Mouse (Mus musculus) heart, embryonic 15.5 days (tissue): ENCODE measurements at regions not wholly inside any gene's neighbourhood (a gene's known extent, or its start where the extent isn't known, plus 50 kb on each side); places are given as distances from the start of the nearest gene placed in this dataset.
"Not testable (repeated sequence)": the region's sequence is repeated elsewhere in the genome, so short reads cannot be mapped to it uniquely, and the experiment has no call there.

Experiments
- ATAC-seq: fragments of 200-750 bp; cut with Nextera tagmentation; replicated peaks from 2 replicates; pipeline ENCODE4 v1.8.0; 2017; ENCODE audit warnings: low read depth, moderate TSS enrichment; ENCODE audit not compliant: insufficient number of reproducible peaks, insufficient read depth, low FRiP score
- H3K27ac ChIP-seq: fragments of 300-500 bp; sonication (generic); 2 replicates; pipeline ENCODE4 v1.5.1; 2015; ENCODE audit warnings: mild to moderate bottlenecking, inconsistent platforms
- H3K27me3 ChIP-seq: fragments of 300-500 bp; sonication (generic); 2 replicates; pipeline ENCODE4 v1.6.1; 2015; ENCODE audit warnings: inconsistent platforms
- H3K36me3 ChIP-seq: fragments of 300-500 bp; sonication (generic); 2 replicates; pipeline ENCODE4 v1.6.1; 2015; ENCODE audit warnings: mild to moderate bottlenecking, inconsistent platforms
- H3K4me1 ChIP-seq: fragments of 300-500 bp; sonication (generic); replicated peaks from 2 replicates; pipeline ENCODE4 v1.6.1; 2015; ENCODE audit warnings: inconsistent platforms
- H3K4me2 ChIP-seq: fragments of 300-500 bp; sonication (generic); 2 replicates; pipeline ENCODE4 v1.6.1; 2015; ENCODE audit warnings: inconsistent platforms, mild to moderate bottlenecking, moderate library complexity
- H3K4me3 ChIP-seq: fragments of 300-500 bp; sonication (generic); 2 replicates; pipeline ENCODE4 v1.5.1; 2015; ENCODE audit warnings: mild to moderate bottlenecking, inconsistent platforms
- H3K9ac ChIP-seq: fragments of 300-500 bp; sonication (generic); 2 replicates; pipeline ENCODE4 v1.6.1; 2015; ENCODE audit warnings: mild to moderate bottlenecking, inconsistent platforms
- H3K9me3 ChIP-seq: fragments of 300-500 bp; sonication (generic); replicated peaks from 2 replicates; pipeline ENCODE4 v1.6.1; 2016; ENCODE audit warnings: inconsistent platforms
- WGBS: fragments of 180-500 bp; shearing (Covaris S2); methylation state at CpG from one replicate; pipeline ENCODE4 v1.1.7; 2015; ENCODE audit warnings: mixed read lengths; 5-methylcytosine and 5-hydroxymethylcytosine counted together

- H3K9ac ChIP-seq = no peak overlapping the region
- no peak overlapping the region for H3K4me2 ChIP-seq
- 76% methylated on average over 2 of the region's 2 CpGs for WGBS
These were observed 386.3 kb downstream of the Epm2a start for GRCm38 (mm10) chr10:11729536-11729935.

GRCm38 (mm10) chr10:11739574-11740368 is 396.6 kb downstream of the Epm2a start:
- WGBS = 71% methylated on average over 5 of the region's 5 CpGs
- Histone ChIP-seq H3K4me3 (no peak overlapping the region), H3K27me3 (no peaks in the 10 kb centered on the region), H3K9me3 (no peaks in the 10 kb centered on the region), H3K4me1 (no peaks in the 10 kb centered on the region), H3K36me3 (no peaks in the 10 kb centered on the region), H3K9ac (no peak overlapping the region), H3K27ac (no peak overlapping the region), H3K4me2 (no peak overlapping the region)
- ATAC-seq = no peak

More at GRCm38 (mm10) chr10:11729536-11729935, 386.3 kb downstream of the Epm2a start:
- H3K27ac ChIP-seq = no peak overlapping the region
- H3K4me3 ChIP-seq = no peak overlapping the region
- no peaks in the 10 kb centered on the region for H3K36me3 ChIP-seq
- no peaks in the 10 kb centered on the region for H3K4me1 ChIP-seq
- ATAC-seq = no peak
- no peaks in the 10 kb centered on the region for H3K27me3 ChIP-seq
- no peaks in the 10 kb centered on the region for H3K9me3 ChIP-seq

- Histone ChIP-seq H3K4me2 (no peak overlapping the region), H3K9ac (no peak overlapping the region), H3K9me3 (no peaks in the 10 kb centered on the region), H3K4me1 (no peaks in the 10 kb centered on the region), H3K4me3 (no peak overlapping the region), H3K36me3 (no peaks in the 10 kb centered on the region), H3K27me3 (no peaks in the 10 kb centered on the region), H3K27ac (no peak overlapping the region)
- 84% methylated on average over 4 of the region's 4 CpGs for WGBS
- no peak for ATAC-seq
These were observed 402.4 kb downstream of the Epm2a start for GRCm38 (mm10) chr10:11745587-11745986.

GRCm38 (mm10) chr10:11746959-11747358 is 403.8 kb downstream of the Epm2a start:
- ATAC-seq = no peak
- H3K27ac ChIP-seq = no peak overlapping the region

GRCm38 (mm10) chr10:11755105-11755730 is 412.0 kb downstream of the Epm2a start:
- Histone ChIP-seq H3K4me1 (no peaks in the 10 kb centered on the region), H3K9me3 (no peaks in the 10 kb centered on the region), H3K27me3 (no peaks in the 10 kb centered on the region), H3K4me3 (no peak overlapping the region), H3K9ac (no peak overlapping the region), H3K4me2 (no peak overlapping the region), H3K27ac (no peak overlapping the region), H3K36me3 (no peaks in the 10 kb centered on the region)
- WGBS = 76% methylated on average over 5 of the region's 5 CpGs
- ATAC-seq = no peak

More at GRCm38 (mm10) chr10:11746959-11747358, 403.8 kb downstream of the Epm2a start:
- H3K4me2 ChIP-seq = no peak overlapping the region
- no peaks in the 10 kb centered on the region for H3K4me1 ChIP-seq
- H3K36me3 ChIP-seq = no peaks in the 10 kb centered on the region
- H3K27me3 ChIP-seq = no peaks in the 10 kb centered on the region
- H3K9me3 ChIP-seq = no peaks in the 10 kb centered on the region
- no peak overlapping the region for H3K4me3 ChIP-seq
- no peak overlapping the region for H3K9ac ChIP-seq

- no peak overlapping the region for H3K9ac ChIP-seq
- ATAC-seq = no peak
- H3K27me3 ChIP-seq = no peaks in the 10 kb centered on the region
- H3K4me2 ChIP-seq = no peak overlapping the region
- H3K9me3 ChIP-seq = no peaks in the 10 kb centered on the region
- no peaks in the 10 kb centered on the region for H3K4me1 ChIP-seq
- 79% methylated on average over 6 of the region's 6 CpGs for WGBS
- no peak overlapping the region for H3K27ac ChIP-seq
- H3K4me3 ChIP-seq = no peak overlapping the region
- no peaks in the 10 kb centered on the region for H3K36me3 ChIP-seq
These were observed 434.7 kb downstream of the Epm2a start for GRCm38 (mm10) chr10:11777894-11778293.

- Histone ChIP-seq H3K9ac (no peak overlapping the region), H3K4me1 (no peaks in the 10 kb centered on the region), H3K27ac (no peak overlapping the region), H3K9me3 (no peaks in the 10 kb centered on the region), H3K4me2 (no peak overlapping the region), H3K4me3 (no peak overlapping the region), H3K36me3 (no peaks in the 10 kb centered on the region), H3K27me3 (no peaks in the 10 kb centered on the region)
- WGBS = 70% methylated on average over 2 of the region's 2 CpGs
- ATAC-seq = no peak
These were observed 437.1 kb downstream of the Epm2a start for GRCm38 (mm10) chr10:11780302-11780701.

GRCm38 (mm10) chr10:11787240-11787639 is 444.0 kb downstream of the Epm2a start:
- no peak overlapping the region for H3K27ac ChIP-seq
- H3K9ac ChIP-seq = no peak overlapping the region
- no peaks in the 10 kb centered on the region for H3K9me3 ChIP-seq
- no peaks in the 10 kb centered on the region for H3K36me3 ChIP-seq
- no peaks in the 10 kb centered on the region for H3K4me1 ChIP-seq
- no peak for ATAC-seq
- H3K4me2 ChIP-seq = no peak overlapping the region
- no peaks in the 10 kb centered on the region for H3K27me3 ChIP-seq
- no peak overlapping the region for H3K4me3 ChIP-seq

- H3K4me3 ChIP-seq = no peak overlapping the region
- H3K4me1 ChIP-seq = no peaks in the 10 kb centered on the region
- H3K9me3 ChIP-seq = no peaks in the 10 kb centered on the region
- no peaks in the 10 kb centered on the region for H3K27me3 ChIP-seq
- no peak overlapping the region for H3K4me2 ChIP-seq
- no peak for ATAC-seq
- no peak overlapping the region for H3K9ac ChIP-seq
- no peaks in the 10 kb centered on the region for H3K36me3 ChIP-seq
- 81% methylated on average over 3 of the region's 3 CpGs for WGBS
- no peak overlapping the region for H3K27ac ChIP-seq
These were observed 456.3 kb downstream of the Epm2a start for GRCm38 (mm10) chr10:11799510-11799909.

GRCm38 (mm10) chr10:11801372-11802230 is 458.4 kb downstream of the Epm2a start:
- not testable (repeated sequence) for H3K27ac ChIP-seq, H3K4me3 ChIP-seq, H3K9me3 ChIP-seq, H3K4me1 ChIP-seq, ATAC-seq, H3K36me3 ChIP-seq, H3K4me2 ChIP-seq, H3K9ac ChIP-seq, H3K27me3 ChIP-seq
- 80% methylated on average over 13 of the region's 13 CpGs for WGBS

- no peaks in the 10 kb centered on the region for H3K36me3 ChIP-seq
- no peak for ATAC-seq
- WGBS = 75% methylated on average over 3 of the region's 3 CpGs
- no peaks in the 10 kb centered on the region for H3K4me1 ChIP-seq
- H3K9ac ChIP-seq = no peak overlapping the region
- H3K27me3 ChIP-seq = no peaks in the 10 kb centered on the region
- H3K4me2 ChIP-seq = no peak overlapping the region
- peaks cover 4% of the 10 kb centered on the region; the same call in 1 of the 2 replicates for H3K9me3 ChIP-seq
- H3K27ac ChIP-seq = no peak overlapping the region
- H3K4me3 ChIP-seq = no peak overlapping the region
These were observed 466.1 kb downstream of the Epm2a start for GRCm38 (mm10) chr10:11809255-11809654.
